Mouse (Mus musculus) testis, adult 2 months (tissue): ENCODE results near the gene Aldh3b1.

Experiments used
- CTCF ChIP-seq: fragments of 200-500 bp; IDR thresholded peaks from 2 replicates; pipeline ENCODE4 v1.5.1; 2012; ENCODE audit warnings: low read depth, mild to moderate bottlenecking, inconsistent platforms, low read length, moderate library complexity; ENCODE audit not compliant: control insufficient read depth, insufficient read depth, insufficient replicate concordance
- POLR2A ChIP-seq: fragments of 200-500 bp; IDR thresholded peaks from 2 replicates; pipeline ENCODE4 v1.6.1; 2012; ENCODE audit warnings: low read depth, mild to moderate bottlenecking, inconsistent platforms, low read length, moderate library complexity; ENCODE audit not compliant: control insufficient read depth

DNA sequence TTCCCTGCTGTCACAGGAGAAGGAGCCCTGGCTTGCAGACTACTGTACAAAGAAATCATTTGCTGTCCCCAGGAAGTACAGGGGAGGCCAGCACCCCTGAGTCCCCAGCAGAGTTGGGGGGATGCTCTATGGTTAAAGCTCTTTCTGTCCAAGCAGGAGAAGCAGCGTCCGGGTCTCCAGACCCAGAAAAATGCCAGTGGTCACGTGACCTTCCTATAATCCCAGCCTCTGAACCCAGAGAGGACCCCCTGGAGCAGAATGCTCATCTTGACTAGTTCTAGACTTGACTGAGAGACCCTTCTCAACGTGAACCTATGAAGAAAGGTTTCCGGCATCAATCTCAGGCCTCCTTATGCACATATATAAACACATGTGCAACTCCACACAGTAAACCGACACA, 3.7 kb downstream of the Aldh3b1 start:
- TF ChIP-seq POLR2A (no peak), CTCF (no peak)
